Mouse (Mus musculus) heart, postnatal 0 days (tissue): ENCODE measurements around the gene Spryd4. TPM values are rescaled to one million over a fixed set of nuclear protein-coding genes. Genes with fewer than 3 reads are reported as not detected.

Experiments
- ATAC-seq: fragments of 200-750 bp; cut with Nextera tagmentation; 2 replicates; pipeline ENCODE4 v1.8.0; 2017; ENCODE audit warnings: low read depth, moderate number of reproducible peaks, moderate library complexity; ENCODE audit not compliant: insufficient read depth
- DNase-seq: peaks from one replicate; pipeline ENCODE4 v3.0.0-alpha.2; 2016; ENCODE audit warnings: low spot score
- H3K27ac ChIP-seq: fragments of 300-500 bp; sonication (generic); 2 replicates; pipeline ENCODE4 v1.5.1; 2014; ENCODE audit warnings: low read depth, mild to moderate bottlenecking
- H3K27me3 ChIP-seq: fragments of 300-500 bp; sonication (generic); 2 replicates; pipeline ENCODE4 v1.6.1; 2014; ENCODE audit warnings: low read length, mixed read lengths; ENCODE audit not compliant: control insufficient read depth, insufficient read depth
- H3K36me3 ChIP-seq: fragments of 300-500 bp; sonication (generic); replicated peaks from 2 replicates; pipeline ENCODE4 v1.6.1; 2014; ENCODE audit warnings: low read length, mixed read lengths; ENCODE audit not compliant: control insufficient read depth, insufficient read depth
- H3K4me1 ChIP-seq: fragments of 300-500 bp; sonication (generic); 2 replicates; pipeline ENCODE4 v1.6.1; 2014; ENCODE audit warnings: antibody characterized with exemption; ENCODE audit not compliant: control insufficient read depth, insufficient read depth
- H3K4me2 ChIP-seq: fragments of 300-500 bp; sonication (generic); 2 replicates; pipeline ENCODE4 v1.6.1; 2014; ENCODE audit warnings: low read depth, mild to moderate bottlenecking, low read length, moderate library complexity
- H3K4me3 ChIP-seq: fragments of 300-500 bp; sonication (generic); 2 replicates; pipeline ENCODE4 v1.5.1; 2014; ENCODE audit warnings: low read depth, low read length
- H3K9ac ChIP-seq: fragments of 300-500 bp; sonication (generic); replicated peaks from 2 replicates; pipeline ENCODE4 v1.6.1; 2014; ENCODE audit warnings: low read depth, low read length, mixed read lengths
- H3K9me3 ChIP-seq: fragments of 300-500 bp; sonication (generic); replicated peaks from 2 replicates; pipeline ENCODE4 v1.6.1; 2016; ENCODE audit warnings: low read length; ENCODE audit not compliant: control insufficient read depth
- CTCF ChIP-seq: IDR thresholded peaks from 2 replicates; pipeline ENCODE4 v1.5.1; 2016; ENCODE audit warnings: antibody characterized with exemption, control low read depth, low read depth
- EP300 ChIP-seq: IDR thresholded peaks from 2 replicates; pipeline ENCODE4 v1.6.1; 2016; ENCODE audit warnings: antibody characterized with exemption, low read depth
- WGBS: fragments of 180-500 bp; shearing (Covaris S2); extraction: QIAGEN DNeasy Blood & Tissue Kit; methylation state at CpG from one replicate; pipeline ENCODE4 v1.1.7; 2014; 5-methylcytosine and 5-hydroxymethylcytosine counted together
- polyA plus RNA-seq: library from polyadenylated mRNA; unstranded; fragments of >200 nt; fragmentation: Nextera tagmentation; extraction: Ambion mirVana; gene quantifications from 2 replicates; pipeline ENCODE4 v1.2.1, GENCODE M21; 2015
- total RNA-seq: library from RNA; depleted of rRNA; stranded (reverse); fragments of >200 nt; gene quantifications from 2 replicates; pipeline ENCODE4 v1.2.3, GENCODE M21; 2014; ENCODE audit warnings: low replicate concordance

Gene Spryd4
- total and polyA plus RNA-seq, 2 experiments from 2014 or later, result 50.1 to 93.1 TPM

GRCm38 (mm10) chr10:128240131-128240530 is 28.5 kb upstream of the Spryd4 start:
- Histone ChIP-seq H3K9me3 (no peaks in the 10 kb centered on the region), H3K4me3 (no peak overlapping the region), H3K4me2 (no peak overlapping the region), H3K36me3 (peaks cover 6% of the 10 kb centered on the region; the same call in 1 of the 2 replicates), H3K27ac (no peak overlapping the region), H3K27me3 (no peaks in the 10 kb centered on the region), H3K4me1 (peaks cover 6% of the 10 kb centered on the region; the same call in 1 of the 2 replicates), H3K9ac (no peak overlapping the region)
- DNase-seq (no peak), ATAC-seq (no peak)
- TF ChIP-seq EP300 (no peak), CTCF (no peak)
- WGBS, result 67% methylated on average over 18 of the region's 18 CpGs

GRCm38 (mm10) chr10:128239140-128239539 is 27.5 kb upstream of the Spryd4 start:
- TF ChIP-seq EP300 (no peak), CTCF (no peak)
- 88% methylated on average over 4 of the region's 4 CpGs for WGBS
- Histone ChIP-seq H3K27me3 (no peaks in the 10 kb centered on the region), H3K4me3 (no peak overlapping the region), H3K9me3 (no peaks in the 10 kb centered on the region), H3K9ac (no peak overlapping the region), H3K4me2 (no peak overlapping the region), H3K4me1 (peaks cover 6% of the 10 kb centered on the region; the same call in 1 of the 2 replicates), H3K27ac (no peak overlapping the region), H3K36me3 (peaks cover 6% of the 10 kb centered on the region; the same call in 1 of the 2 replicates)
- ATAC-seq (no peak), DNase-seq (no peak)

- no peak overlapping the region for H3K9ac ChIP-seq
- H3K4me2 ChIP-seq, result no peak overlapping the region
- no peak overlapping the region for H3K4me3 ChIP-seq
- 70% methylated on average over 15 of the region's 15 CpGs for WGBS
- no peak for ATAC-seq
- TF ChIP-seq EP300, result no peak
- no peak for TF ChIP-seq CTCF
- H3K36me3 ChIP-seq, result peaks cover 6% of the 10 kb centered on the region; the same call in 1 of the 2 replicates
- H3K27ac ChIP-seq, result no peak overlapping the region
- H3K27me3 ChIP-seq, result no peaks in the 10 kb centered on the region
- H3K4me1 ChIP-seq, result peaks cover 2% of the 10 kb centered on the region; the same call in 1 of the 2 replicates
- no peaks in the 10 kb centered on the region for H3K9me3 ChIP-seq
- DNase-seq, result no peak
Observed at GRCm38 (mm10) chr10:128237807-128238480, 26.3 kb upstream of the Spryd4 start.

GRCm38 (mm10) chr10:128236321-128236720 is 24.7 kb upstream of the Spryd4 start:
- Histone ChIP-seq H3K9ac (no peak overlapping the region), H3K27me3 (no peaks in the 10 kb centered on the region), H3K27ac (no peak overlapping the region), H3K9me3 (no peaks in the 10 kb centered on the region), H3K4me1 (0 out of 2 replicates have a peak, but pooled peaks cover under 1% of the 10 kb centered on the region), H3K4me3 (no peak overlapping the region), H3K4me2 (no peak overlapping the region), H3K36me3 (no peaks in the 10 kb centered on the region; the same call in 1 of the 2 replicates)
- WGBS, result 71% methylated on average over 4 of the region's 4 CpGs
- TF ChIP-seq EP300 (no peak), CTCF (no peak)
- ATAC-seq (no peak), DNase-seq (no peak)

GRCm38 (mm10) chr10:128232420-128232985 is 20.9 kb upstream of the Spryd4 start:
- DNase-seq, result peak; percentile 90
- Histone ChIP-seq H3K27ac (peak overlapping the region; percentile 86), H3K4me3 (peak overlapping the region; percentile 80), H3K4me2 (peak overlapping the region; percentile 86), H3K4me1 (peaks cover 5% of the 10 kb centered on the region; the same call in 1 of the 2 replicates), H3K36me3 (no peaks in the 10 kb centered on the region), H3K9me3 (no peaks in the 10 kb centered on the region), H3K27me3 (no peaks in the 10 kb centered on the region), H3K9ac (peak overlapping the region; percentile 65)
- ATAC-seq, result peak; percentile 51
- WGBS, result 0% methylated on average over 14 of the region's 14 CpGs
- TF ChIP-seq CTCF (peak; percentile 82), EP300 (no peak)
